Mouse (Mus musculus) myocyte (in vitro differentiated cells): ENCODE results near the gene Ptch2. TPM values are rescaled to one million over a fixed set of nuclear protein-coding genes. Genes with fewer than 3 reads are reported as not detected.

Experiments
- H3K27me3 ChIP-seq: one replicate; pipeline ENCODE4 v1.6.1; 2011; ENCODE audit not compliant: control insufficient read depth, insufficient read depth, insufficient read length
- H3K36me3 ChIP-seq: one replicate; pipeline ENCODE4 v1.6.1; 2011; ENCODE audit not compliant: control insufficient read depth, insufficient read depth
- H3K4me2 ChIP-seq: one replicate; pipeline ENCODE4 v1.6.1; 2011; ENCODE audit warnings: low read depth, control low read depth
- H3K4me3 ChIP-seq: one replicate; pipeline ENCODE4 v1.5.1; 2011; ENCODE audit warnings: mild to moderate bottlenecking, control low read depth, moderate library complexity
- H3K79me2 ChIP-seq: one replicate; pipeline ENCODE4 v1.6.1; 2011; ENCODE audit not compliant: control insufficient read depth, insufficient read depth
- H3ac ChIP-seq: one replicate; pipeline ENCODE4 v1.6.1; 2011; ENCODE audit not compliant: control insufficient read depth, insufficient read length
- CEBPB ChIP-seq: IDR thresholded peaks from 2 replicates; pipeline ENCODE4 v1.6.1; 2011; ENCODE audit warnings: mild to moderate bottlenecking, moderate library complexity; ENCODE audit not compliant: poor library complexity, insufficient read depth, severe bottlenecking
- E2F4 ChIP-seq: IDR thresholded peaks from one replicate; pipeline ENCODE4 v1.6.1; 2011; ENCODE audit warnings: mild to moderate bottlenecking, control low read depth, moderate library complexity; ENCODE audit not compliant: insufficient read depth
- MAX ChIP-seq: IDR thresholded peaks from one replicate; pipeline ENCODE4 v1.6.1; 2011; ENCODE audit warnings: low read depth, mild to moderate bottlenecking, control low read depth
- MYOD1 ChIP-seq, 3 experiments: IDR thresholded peaks; one replicate each; pipeline ENCODE4 v1.6.1; 2011; ENCODE audit warnings: control low read depth in 2 of 3, low read depth in 2 of 3, mild to moderate bottlenecking in 2 of 3, moderate library complexity in 1 of 3; ENCODE audit not compliant: insufficient read length in 2 of 3, control insufficient read depth in 1 of 3
- MYOG ChIP-seq, 3 experiments: IDR thresholded peaks; one replicate each; pipeline ENCODE4 v1.6.1; 2011; ENCODE audit warnings: control low read depth in 2 of 3, low read depth in 2 of 3, mild to moderate bottlenecking in 2 of 3; ENCODE audit not compliant: insufficient read length in 2 of 3, control insufficient read depth in 1 of 3, insufficient read depth in 1 of 3
- POLR2A ChIP-seq: IDR thresholded peaks from one replicate; pipeline ENCODE4 v1.6.1; 2011; ENCODE audit warnings: low read depth, mild to moderate bottlenecking, control low read depth, moderate library complexity; ENCODE audit not compliant: insufficient read length
- POLR2AphosphoS2 ChIP-seq: IDR thresholded peaks from one replicate; pipeline ENCODE4 v1.6.1; 2011; ENCODE audit warnings: low read depth, control low read depth; ENCODE audit not compliant: insufficient read length
- REST ChIP-seq: IDR thresholded peaks from one replicate; pipeline ENCODE4 v1.6.1; 2011; ENCODE audit warnings: mild to moderate bottlenecking, control low read depth, moderate library complexity; ENCODE audit not compliant: insufficient read depth, insufficient read length
- SRF ChIP-seq: IDR thresholded peaks from one replicate; pipeline ENCODE4 v1.6.1; 2011; ENCODE audit warnings: low read depth; ENCODE audit not compliant: control insufficient read depth, insufficient read length
- TCF12 ChIP-seq: IDR thresholded peaks from one replicate; pipeline ENCODE4 v1.6.1; 2011; ENCODE audit warnings: mild to moderate bottlenecking, control low read depth; ENCODE audit not compliant: poor library complexity, insufficient read depth, severe bottlenecking
- TCF3 ChIP-seq: IDR thresholded peaks from one replicate; pipeline ENCODE4 v1.6.1; 2011; ENCODE audit warnings: low read depth, control low read depth; ENCODE audit not compliant: insufficient read length
- USF1 ChIP-seq: IDR thresholded peaks from one replicate; pipeline ENCODE4 v1.6.1; 2011; ENCODE audit warnings: low read depth, mild to moderate bottlenecking, control low read depth, moderate library complexity
- polyA plus RNA-seq: library from polyadenylated mRNA; unstranded; fragments of >200 nt; fragmentation: generic; extraction: Trizol; gene quantifications from one replicate; pipeline ENCODE4 v1.2.1, GENCODE M21; 2012; ENCODE audit warnings: missing spikeins

The Ptch2 gene
- polyA plus RNA-seq, 1 experiment, result 0.02 TPM

DNA sequence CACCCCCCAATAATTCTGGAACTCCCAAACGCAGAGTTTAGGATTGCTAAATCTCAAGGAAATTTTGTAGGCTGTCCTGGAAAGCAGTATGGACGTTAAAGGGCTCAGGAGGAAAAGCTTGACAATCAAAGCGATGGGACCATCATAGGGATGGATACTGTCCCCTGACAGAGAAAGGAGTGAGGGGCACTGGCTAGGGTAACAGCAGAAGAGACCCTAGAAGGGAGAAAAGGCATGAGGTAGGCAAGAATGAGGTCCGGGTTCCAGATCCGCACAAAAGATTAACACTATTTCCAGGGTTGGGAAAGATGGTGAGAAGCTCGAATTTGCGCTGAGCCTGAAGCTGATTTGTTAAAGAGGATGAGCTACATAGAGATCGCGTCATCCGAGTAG, 24.2 kb downstream of the Ptch2 start:
- H3K27me3 ChIP-seq, result no peaks in the 10 kb centered on the region
- TF ChIP-seq E2F4 (no peak), MYOG (IDR thresholded peaks at IDR 0.05; ENCODE audit: control insufficient read depth in 1 of 3, insufficient read depth in 1 of 3, insufficient read length in 2 of 3, low read depth in 2 of 3) (no peak), USF1 (no peak)

DNA sequence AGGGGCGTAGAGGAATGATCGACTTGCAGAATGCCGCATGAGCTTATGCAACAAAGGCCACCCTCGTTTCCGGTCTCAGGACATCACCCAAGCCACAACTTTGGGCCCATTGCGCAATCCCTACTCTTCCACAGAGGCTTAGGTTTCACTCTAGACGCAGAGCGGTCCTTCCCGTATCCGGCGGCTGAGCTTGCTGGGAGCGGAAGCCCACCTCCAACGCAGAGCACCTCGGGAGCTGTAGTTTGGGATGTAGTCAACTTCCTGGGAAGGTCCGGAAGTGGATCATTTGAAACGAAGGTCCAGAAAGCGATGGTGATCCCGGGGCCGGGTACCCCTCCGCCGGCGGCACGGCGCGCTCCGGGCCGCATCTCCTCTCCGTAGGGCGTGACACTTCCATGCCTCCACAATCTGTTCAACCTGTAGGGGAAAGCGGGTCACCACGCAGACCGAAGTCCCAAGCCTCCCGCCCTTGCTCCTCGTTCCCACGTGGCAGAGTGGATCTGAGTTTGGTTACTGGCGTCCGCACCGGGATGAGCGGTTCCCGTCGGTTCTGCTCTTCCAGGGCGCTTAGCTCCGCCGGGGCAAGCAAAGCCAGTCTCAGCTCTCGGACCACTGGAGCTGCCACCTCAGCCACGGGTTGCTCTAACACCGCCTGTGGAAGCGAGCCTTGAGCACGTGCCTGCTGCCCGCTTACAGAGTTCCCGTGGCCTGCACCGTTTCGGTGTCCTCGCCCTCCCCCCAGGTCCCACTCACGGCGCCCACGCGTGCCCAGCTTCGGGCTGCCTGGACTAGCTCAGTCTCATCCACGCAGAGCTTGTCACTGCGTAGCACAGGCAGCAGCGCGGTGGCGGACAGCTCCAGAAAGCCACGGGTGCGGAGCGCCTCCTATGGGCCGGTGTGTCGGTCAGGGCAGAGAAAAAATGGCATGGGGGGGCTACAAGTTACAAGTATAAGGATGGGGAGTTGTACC, 24.9 kb downstream of the Ptch2 start:
- peak overlapping the region; percentile 50 for H3K4me3 ChIP-seq
- no peaks in the 10 kb centered on the region for H3K36me3 ChIP-seq
- peak overlapping the region; percentile 95 for H3K4me2 ChIP-seq
- H3K27me3 ChIP-seq, result no peaks in the 10 kb centered on the region
- peaks cover 7% of the 10 kb centered on the region for H3K79me2 ChIP-seq
- peak; percentile 73 for TF ChIP-seq POLR2AphosphoS2
- no peak for TF ChIP-seq TCF3
- TF ChIP-seq E2F4, result no peak
- no peak for TF ChIP-seq USF1
- no peak for TF ChIP-seq TCF12
- TF ChIP-seq MYOD1 (IDR thresholded peaks at IDR 0.05; ENCODE audit: control insufficient read depth in 1 of 3, insufficient read length in 2 of 3, low read depth in 2 of 3), result peak in 1 of 3 experiments; percentile 19
- peak in 1 of 3 experiments; percentile 2 for TF ChIP-seq MYOG (IDR thresholded peaks at IDR 0.05; ENCODE audit: control insufficient read depth in 1 of 3, insufficient read depth in 1 of 3, insufficient read length in 2 of 3, low read depth in 2 of 3)
- no peak for TF ChIP-seq SRF
- peak; percentile 69 for TF ChIP-seq MAX
- TF ChIP-seq REST, result no peak
- peak; percentile 100 for TF ChIP-seq CEBPB
- peak; percentile 76 for TF ChIP-seq POLR2A
- H3ac ChIP-seq, result peak overlapping the region; percentile 12

More for the DNA sequence above, 24.2 kb downstream of the Ptch2 start:
- H3ac ChIP-seq, result peak overlapping the region; percentile 12
- H3K79me2 ChIP-seq, result peaks cover 7% of the 10 kb centered on the region
- H3K4me2 ChIP-seq, result peak overlapping the region; percentile 95
- H3K36me3 ChIP-seq, result no peaks in the 10 kb centered on the region
- H3K4me3 ChIP-seq, result peak overlapping the region; percentile 50

DNA sequence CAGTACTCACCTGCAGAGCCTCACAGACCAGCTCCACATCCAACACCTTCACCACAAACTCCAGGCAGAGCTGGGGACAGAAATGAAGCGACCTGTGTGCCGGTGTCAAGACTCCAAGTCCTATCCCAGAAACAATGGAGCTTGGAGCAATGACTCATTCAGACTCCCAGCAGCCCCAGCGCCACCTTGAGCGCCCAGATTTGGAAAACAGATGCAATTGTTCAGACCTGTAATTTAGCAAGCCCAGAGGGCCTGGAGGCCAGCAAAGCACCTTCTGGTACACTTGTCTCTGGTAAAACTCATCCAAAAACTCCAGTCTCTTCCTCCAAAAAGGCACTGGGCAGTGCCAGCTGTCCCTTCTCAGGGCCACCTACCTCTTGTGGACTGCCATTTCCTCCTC, 26.3 kb downstream of the Ptch2 start:
- Histone ChIP-seq H3K79me2 (peaks cover 7% of the 10 kb centered on the region), H3K4me3 (no peak overlapping the region), H3K4me2 (peak overlapping the region; percentile 18), H3K36me3 (no peaks in the 10 kb centered on the region), H3ac (no peak overlapping the region), H3K27me3 (no peaks in the 10 kb centered on the region)
- TF ChIP-seq REST (no peak), MAX (no peak), USF1 (no peak), POLR2AphosphoS2 (no peak), MYOD1 (IDR thresholded peaks at IDR 0.05; ENCODE audit: control insufficient read depth in 1 of 3, insufficient read length in 2 of 3, low read depth in 2 of 3) (no peak), TCF12 (no peak), E2F4 (no peak), SRF (no peak), TCF3 (no peak), POLR2A (no peak), MYOG (IDR thresholded peaks at IDR 0.05; ENCODE audit: control insufficient read depth in 1 of 3, insufficient read depth in 1 of 3, insufficient read length in 2 of 3, low read depth in 2 of 3) (no peak), CEBPB (no peak)

DNA sequence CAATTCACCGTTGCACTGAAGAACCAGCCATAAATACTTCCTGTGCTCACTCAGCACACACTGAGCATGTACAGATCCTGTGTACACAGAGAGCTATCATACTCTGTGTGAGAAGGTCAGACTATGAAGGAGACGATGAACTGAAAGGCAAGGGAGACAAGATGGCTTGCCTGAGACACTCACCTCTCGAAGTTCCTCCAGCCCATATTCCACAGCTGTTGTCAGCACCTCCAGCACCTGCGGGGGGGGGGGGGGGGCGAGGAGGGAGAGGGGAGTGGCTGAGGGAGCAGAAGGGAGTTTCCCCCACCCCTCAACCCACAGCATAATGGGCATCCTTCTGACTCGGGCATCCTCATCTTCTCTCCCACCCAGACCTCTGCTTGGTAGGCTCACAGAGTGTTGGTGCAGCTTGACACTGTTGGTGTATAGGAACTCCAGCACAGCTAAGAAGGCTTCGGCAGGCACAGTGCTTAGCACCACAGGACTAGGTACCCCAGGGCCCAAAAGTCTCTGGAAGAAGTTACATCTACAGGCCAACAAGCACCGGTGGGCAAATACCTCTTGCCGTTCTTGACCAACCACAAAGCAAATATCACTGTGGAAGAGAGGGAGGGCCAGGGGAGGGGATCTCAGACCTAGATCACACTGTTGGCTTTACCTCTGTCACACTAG, 27.8 kb downstream of the Ptch2 start:
- no peak overlapping the region for H3ac ChIP-seq
- no peaks in the 10 kb centered on the region for H3K27me3 ChIP-seq
- no peak for TF ChIP-seq USF1
- no peak for TF ChIP-seq MYOG (IDR thresholded peaks at IDR 0.05; ENCODE audit: control insufficient read depth in 1 of 3, insufficient read depth in 1 of 3, insufficient read length in 2 of 3, low read depth in 2 of 3)
- no peak for TF ChIP-seq POLR2AphosphoS2
- no peak for TF ChIP-seq E2F4
- no peak for TF ChIP-seq TCF3
- no peak for TF ChIP-seq MYOD1 (IDR thresholded peaks at IDR 0.05; ENCODE audit: control insufficient read depth in 1 of 3, insufficient read length in 2 of 3, low read depth in 2 of 3)
- TF ChIP-seq CEBPB, result no peak
- TF ChIP-seq TCF12, result no peak
- no peak for TF ChIP-seq REST
- TF ChIP-seq POLR2A, result no peak
- TF ChIP-seq SRF, result no peak
- TF ChIP-seq MAX, result no peak
- H3K79me2 ChIP-seq, result peaks cover 7% of the 10 kb centered on the region
- H3K36me3 ChIP-seq, result peaks cover 3% of the 10 kb centered on the region
- H3K4me3 ChIP-seq, result peak overlapping the region; percentile 20
- peak overlapping the region; percentile 60 for H3K4me2 ChIP-seq

DNA sequence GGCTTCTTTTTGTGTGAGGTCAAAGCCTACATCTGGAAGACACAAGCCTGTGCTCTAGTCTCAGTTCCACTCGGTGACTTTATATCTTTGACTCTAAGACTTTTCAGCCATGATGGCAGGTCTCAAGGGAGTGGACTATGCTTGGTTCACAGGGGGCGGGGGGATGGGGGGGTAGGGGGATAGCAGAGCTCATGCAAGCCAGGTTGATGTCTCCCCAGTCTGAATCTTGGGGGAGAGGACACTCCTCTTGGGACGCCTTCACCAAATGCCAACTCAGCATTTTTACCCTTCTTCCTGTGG, 28.3 kb downstream of the Ptch2 start:
- no peak overlapping the region for H3ac ChIP-seq
- TF ChIP-seq CEBPB (no peak), REST (no peak), TCF3 (no peak), POLR2A (no peak), TCF12 (no peak), USF1 (no peak), MYOG (IDR thresholded peaks at IDR 0.05; ENCODE audit: control insufficient read depth in 1 of 3, insufficient read depth in 1 of 3, insufficient read length in 2 of 3, low read depth in 2 of 3) (no peak), SRF (no peak), MYOD1 (IDR thresholded peaks at IDR 0.05; ENCODE audit: control insufficient read depth in 1 of 3, insufficient read length in 2 of 3, low read depth in 2 of 3) (no peak), POLR2AphosphoS2 (no peak), E2F4 (no peak)
- H3K36me3 ChIP-seq, result peaks cover 4% of the 10 kb centered on the region
- H3K79me2 ChIP-seq, result peaks cover 7% of the 10 kb centered on the region
- no peaks in the 10 kb centered on the region for H3K27me3 ChIP-seq
- H3K4me2 ChIP-seq, result peak overlapping the region; percentile 92
- H3K4me3 ChIP-seq, result peak overlapping the region; percentile 20
